Mouse (Mus musculus) 416B (cell line): Measurements from ENCODE around the gene Hormad1.

Experiments used
- DNase-seq: peaks from one replicate; pipeline ENCODE4 v3.0.0; 2011; ENCODE audit warnings: low read depth

Gene Hormad1

GRCm38 (mm10) chr3:95636072-95636471 is 76.6 kb downstream of the Hormad1 start:
- DNase-seq = no peak
